Mouse (Mus musculus) forebrain, embryonic 12.5 days (tissue): ENCODE results near the gene Sipa1l3. TPM values are rescaled to one million over a fixed set of nuclear protein-coding genes. Genes with fewer than 3 reads are reported as not detected.

Source experiments
- ATAC-seq: fragments of 200-750 bp; cut with Nextera tagmentation; 2 replicates; pipeline ENCODE4 v1.8.0; 2017; ENCODE audit warnings: moderate TSS enrichment; ENCODE audit not compliant: low FRiP score
- H3K27ac ChIP-seq: fragments of 300-500 bp; sonication (generic); 2 replicates; pipeline ENCODE4 v1.5.1; 2016; ENCODE audit warnings: mild to moderate bottlenecking
- H3K27me3 ChIP-seq: fragments of 300-500 bp; sonication (generic); 2 replicates; pipeline ENCODE4 v1.6.1; 2016; ENCODE audit warnings: mild to moderate bottlenecking
- H3K36me3 ChIP-seq: fragments of 300-500 bp; sonication (generic); replicated peaks from 2 replicates; pipeline ENCODE4 v1.6.1; 2016; ENCODE audit warnings: mild to moderate bottlenecking
- H3K4me1 ChIP-seq: fragments of 300-500 bp; sonication (generic); 2 replicates; pipeline ENCODE4 v1.6.1; 2016
- H3K4me2 ChIP-seq: fragments of 300-500 bp; sonication (generic); 2 replicates; pipeline ENCODE4 v1.6.1; 2016; ENCODE audit warnings: mild to moderate bottlenecking, moderate library complexity
- H3K4me3 ChIP-seq: fragments of 300-500 bp; sonication (generic); replicated peaks from 2 replicates; pipeline ENCODE4 v1.5.1; 2016; ENCODE audit warnings: mild to moderate bottlenecking
- H3K9ac ChIP-seq: fragments of 300-500 bp; sonication (generic); 2 replicates; pipeline ENCODE4 v1.6.1; 2016; ENCODE audit warnings: mild to moderate bottlenecking
- H3K9me3 ChIP-seq: fragments of 300-500 bp; sonication (generic); 2 replicates; pipeline ENCODE4 v1.6.1; 2016
- WGBS: fragments of 180-500 bp; shearing (Covaris S2); methylation state at CpG from one replicate; pipeline ENCODE4 v1.1.7; 2016; 5-methylcytosine and 5-hydroxymethylcytosine counted together
- polyA plus RNA-seq: library from polyadenylated mRNA; unstranded; fragments of >200 nt; fragmentation: Nextera tagmentation; extraction: Ambion mirVana; gene quantifications from 2 replicates; pipeline ENCODE4 v1.2.1, GENCODE M21; 2016

Sipa1l3 gene
- polyA plus RNA-seq, 1 experiment from 2014 or later, result 12.3 TPM

DNA sequence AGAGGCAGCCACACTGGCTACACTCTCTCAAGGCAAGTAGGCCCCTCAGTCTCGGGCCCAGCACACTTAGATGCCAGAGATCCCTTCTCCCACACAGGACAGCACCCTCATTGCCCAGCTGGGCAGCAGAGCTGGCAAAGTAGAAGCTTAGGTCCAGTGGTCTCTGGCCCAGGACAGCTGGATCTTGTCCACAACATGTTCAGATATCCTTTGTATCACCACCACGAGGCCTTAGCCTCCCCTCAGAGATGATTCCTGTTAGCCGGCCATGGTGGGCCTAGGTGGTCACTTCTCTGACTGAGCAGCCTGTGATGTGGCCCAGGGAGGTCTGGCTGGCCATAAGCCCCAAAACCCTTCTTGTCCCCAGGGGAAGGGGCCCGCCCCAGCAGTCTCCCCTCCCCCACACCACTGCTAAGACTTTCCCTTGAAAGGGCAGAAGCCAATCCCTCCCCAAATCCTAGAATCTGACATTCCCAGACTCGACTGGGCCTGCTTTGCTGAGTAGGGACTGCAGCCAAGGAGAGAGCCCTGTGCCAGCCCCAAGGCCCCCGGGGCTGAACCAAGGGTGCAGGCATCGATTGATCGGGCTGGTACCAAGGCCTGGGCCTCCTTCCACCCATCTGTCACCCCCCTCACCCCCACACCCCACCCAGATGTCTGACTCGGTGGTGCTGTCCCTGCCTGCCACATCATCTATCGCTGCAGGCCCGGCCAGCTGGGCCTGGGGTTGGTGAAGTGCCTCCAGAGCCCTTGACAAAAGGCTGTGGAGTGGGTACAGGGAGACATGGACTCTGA is 227.6 kb downstream of the Sipa1l3 start:
- Histone ChIP-seq H3K9me3 (no peaks in the 10 kb centered on the region), H3K4me3 (no peak overlapping the region), H3K27ac (peak overlapping the region; percentile 83), H3K9ac (peak overlapping the region; percentile 14; the same call in 1 of the 2 replicates), H3K4me2 (peak overlapping the region; percentile 1; the same call in 1 of the 2 replicates), H3K4me1 (peaks cover 53% of the 10 kb centered on the region), H3K27me3 (peaks cover 31% of the 10 kb centered on the region), H3K36me3 (no peaks in the 10 kb centered on the region)
- ATAC-seq, result no peak
- 38% methylated on average over 11 of the region's 11 CpGs for WGBS

- peaks cover 36% of the 10 kb centered on the region for H3K27me3 ChIP-seq
- WGBS, result 89% methylated on average over 6 of the region's 6 CpGs
- no peak overlapping the region for H3K9ac ChIP-seq
- ATAC-seq, result no peak
- no peaks in the 10 kb centered on the region for H3K36me3 ChIP-seq
- H3K4me2 ChIP-seq, result peak overlapping the region; percentile 92
- H3K4me3 ChIP-seq, result peak overlapping the region; percentile 55; the same call in 1 of the 2 replicates
- no peaks in the 10 kb centered on the region for H3K9me3 ChIP-seq
- H3K27ac ChIP-seq, result 0 out of 2 replicates have a peak overlapping the region, but pooled peaks have one; percentile 36
- peaks cover 53% of the 10 kb centered on the region for H3K4me1 ChIP-seq
These were observed 228.6 kb downstream of the Sipa1l3 start for GRCm38 (mm10) chr7:29289856-29290255.

DNA sequence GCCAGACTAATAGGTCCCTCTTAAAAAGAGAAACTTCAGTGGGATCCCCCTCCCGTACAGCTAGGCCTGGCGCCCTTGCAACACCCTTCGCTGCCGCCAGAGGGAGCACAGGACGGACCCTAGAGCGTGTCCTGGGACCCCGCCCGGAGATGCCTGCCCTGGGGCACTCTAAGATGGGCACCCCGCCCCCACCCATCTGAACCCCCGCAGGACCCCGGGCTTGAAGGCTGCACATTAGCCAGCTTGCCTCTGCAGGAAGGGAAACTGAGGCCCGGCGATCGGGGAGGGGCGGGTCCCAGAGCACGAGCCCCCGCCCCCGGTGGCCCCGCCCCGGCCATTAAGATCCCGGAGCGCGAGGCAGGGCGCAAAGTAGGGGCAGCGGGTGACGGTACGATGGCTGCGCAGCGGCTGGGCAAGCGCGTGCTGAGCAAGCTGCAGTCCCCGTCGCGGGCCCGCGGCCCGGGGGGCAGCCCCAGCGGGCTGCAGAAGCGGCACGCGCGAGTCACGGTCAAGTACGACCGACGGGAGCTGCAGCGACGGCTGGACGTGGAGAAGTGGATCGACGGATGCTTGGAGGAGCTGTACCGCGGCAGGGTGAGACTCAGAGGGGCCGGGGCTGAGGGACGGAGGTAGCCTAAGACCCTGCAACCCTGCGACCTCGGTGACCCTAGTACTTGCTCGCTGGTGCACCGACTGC is 229.4 kb downstream of the Sipa1l3 start, which contains the start of gene Ppp1r14a:
TSS of gene Ppp1r14a (plus strand) at position 367 of the 697 bp plus-strand sequence.
- Histone ChIP-seq H3K4me1 (peaks cover 49% of the 10 kb centered on the region), H3K36me3 (no peaks in the 10 kb centered on the region), H3K9ac (peak within 1 kb of the TSS; percentile 65), H3K27me3 (peaks cover 43% of the 10 kb centered on the region), H3K4me2 (peak within 1 kb of the TSS; percentile 92), H3K27ac (peak within 1 kb of the TSS; percentile 60; the same call in 1 of the 2 replicates), H3K4me3 (peak within 1 kb of the TSS; percentile 55), H3K9me3 (no peaks in the 10 kb centered on the region)
- ATAC-seq, result peak; percentile 60
- 1% methylated on average over 59 of the region's 59 CpGs for WGBS

- no peaks in the 10 kb centered on the region for H3K36me3 ChIP-seq
- H3K27me3 ChIP-seq, result peaks cover 46% of the 10 kb centered on the region
- no peak overlapping the region for H3K9ac ChIP-seq
- 87% methylated on average over 2 of the region's 2 CpGs for WGBS
- H3K27ac ChIP-seq, result no peak overlapping the region
- no peak for ATAC-seq
- H3K4me1 ChIP-seq, result peaks cover 39% of the 10 kb centered on the region
- H3K9me3 ChIP-seq, result no peaks in the 10 kb centered on the region
- no peak overlapping the region for H3K4me3 ChIP-seq
- no peak overlapping the region for H3K4me2 ChIP-seq
These were observed 230.4 kb downstream of the Sipa1l3 start for GRCm38 (mm10) chr7:29288079-29288478.

GRCm38 (mm10) chr7:29287481-29287880 is 231.0 kb downstream of the Sipa1l3 start:
- WGBS, result 89% methylated on average over 7 of the region's 7 CpGs
- Histone ChIP-seq H3K9me3 (no peaks in the 10 kb centered on the region), H3K4me2 (no peak overlapping the region), H3K9ac (no peak overlapping the region), H3K36me3 (no peaks in the 10 kb centered on the region), H3K27me3 (peaks cover 52% of the 10 kb centered on the region), H3K4me3 (no peak overlapping the region), H3K27ac (no peak overlapping the region), H3K4me1 (peaks cover 33% of the 10 kb centered on the region)
- ATAC-seq, result no peak

- Histone ChIP-seq H3K9me3 (no peaks in the 10 kb centered on the region), H3K4me1 (peaks cover 25% of the 10 kb centered on the region), H3K9ac (no peak overlapping the region), H3K27me3 (peaks cover 69% of the 10 kb centered on the region), H3K4me2 (no peak overlapping the region), H3K4me3 (no peak overlapping the region), H3K36me3 (no peaks in the 10 kb centered on the region), H3K27ac (no peak overlapping the region)
- no peak for ATAC-seq
- WGBS, result 95% methylated on average over 6 of the region's 6 CpGs
These were observed 233.9 kb downstream of the Sipa1l3 start for GRCm38 (mm10) chr7:29284523-29284922.

DNA sequence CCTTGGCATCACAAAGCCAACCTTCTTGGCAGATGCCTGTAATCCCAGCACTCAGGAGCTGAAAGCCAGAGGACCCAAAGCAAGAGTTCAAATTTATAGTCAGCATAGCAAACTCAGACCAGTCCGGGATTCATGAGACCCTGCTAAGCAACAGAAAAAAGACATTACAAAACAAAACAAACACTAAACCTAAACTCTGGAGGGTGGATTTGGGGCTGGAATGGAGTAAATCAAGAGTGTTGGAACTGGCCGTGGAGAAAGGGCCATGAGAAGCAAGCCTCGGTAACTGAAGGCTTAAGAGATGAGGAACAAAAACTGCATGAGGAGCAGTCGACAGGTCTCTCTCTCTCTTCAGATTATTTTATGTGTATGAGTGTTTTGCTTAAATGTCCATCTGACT is 234.6 kb downstream of the Sipa1l3 start:
- ATAC-seq, result no peak
- no peak overlapping the region for H3K4me3 ChIP-seq
- H3K27ac ChIP-seq, result no peak overlapping the region
- H3K36me3 ChIP-seq, result no peaks in the 10 kb centered on the region
- no peak overlapping the region for H3K4me2 ChIP-seq
- 87% methylated on average over 4 of the region's 4 CpGs for WGBS
- peaks cover 19% of the 10 kb centered on the region for H3K4me1 ChIP-seq
- H3K9me3 ChIP-seq, result no peaks in the 10 kb centered on the region
- H3K9ac ChIP-seq, result no peak overlapping the region
- peaks cover 64% of the 10 kb centered on the region for H3K27me3 ChIP-seq

GRCm38 (mm10) chr7:29282074-29282554 is 236.3 kb downstream of the Sipa1l3 start:
- Histone ChIP-seq H3K27me3 (peaks cover 54% of the 10 kb centered on the region), H3K9me3 (no peaks in the 10 kb centered on the region), H3K9ac (peak overlapping the region; percentile 70), H3K27ac (no peak overlapping the region), H3K4me2 (peak overlapping the region; percentile 99), H3K36me3 (no peaks in the 10 kb centered on the region), H3K4me3 (peak overlapping the region; percentile 59), H3K4me1 (peaks cover 15% of the 10 kb centered on the region)
- no peak for ATAC-seq
- WGBS, result 10% methylated on average over 21 of the region's 21 CpGs

- no peaks in the 10 kb centered on the region for H3K36me3 ChIP-seq
- peak within 1 kb of the TSS; percentile 70 for H3K9ac ChIP-seq
- peak; percentile 61 for ATAC-seq
- under 1% methylated on average over 80 of the region's 80 CpGs for WGBS
- H3K27ac ChIP-seq, result no peak within 1 kb of the TSS
- H3K4me2 ChIP-seq, result peak within 1 kb of the TSS; percentile 99
- H3K9me3 ChIP-seq, result no peaks in the 10 kb centered on the region
- H3K4me3 ChIP-seq, result peak within 1 kb of the TSS; percentile 59
- peaks cover 15% of the 10 kb centered on the region for H3K4me1 ChIP-seq
- H3K27me3 ChIP-seq, result peaks cover 52% of the 10 kb centered on the region
These were observed 237.0 kb downstream of the Sipa1l3 start, which contains the start of gene Spint2 for GRCm38 (mm10) chr7:29281201-29282073. Gene Spint2 (minus strand): TSS chr7:29281912.

- ATAC-seq, result no peak
- Histone ChIP-seq H3K9ac (peak overlapping the region; percentile 70; the same call in 1 of the 2 replicates), H3K27me3 (peaks cover 52% of the 10 kb centered on the region), H3K4me2 (peak overlapping the region; percentile 99), H3K4me1 (peaks cover 15% of the 10 kb centered on the region), H3K36me3 (no peaks in the 10 kb centered on the region), H3K27ac (no peak overlapping the region), H3K9me3 (no peaks in the 10 kb centered on the region), H3K4me3 (peak overlapping the region; percentile 59)
- 6% methylated on average over 13 of the region's 13 CpGs for WGBS
These were observed 237.6 kb downstream of the Sipa1l3 start for GRCm38 (mm10) chr7:29280801-29281200.

DNA sequence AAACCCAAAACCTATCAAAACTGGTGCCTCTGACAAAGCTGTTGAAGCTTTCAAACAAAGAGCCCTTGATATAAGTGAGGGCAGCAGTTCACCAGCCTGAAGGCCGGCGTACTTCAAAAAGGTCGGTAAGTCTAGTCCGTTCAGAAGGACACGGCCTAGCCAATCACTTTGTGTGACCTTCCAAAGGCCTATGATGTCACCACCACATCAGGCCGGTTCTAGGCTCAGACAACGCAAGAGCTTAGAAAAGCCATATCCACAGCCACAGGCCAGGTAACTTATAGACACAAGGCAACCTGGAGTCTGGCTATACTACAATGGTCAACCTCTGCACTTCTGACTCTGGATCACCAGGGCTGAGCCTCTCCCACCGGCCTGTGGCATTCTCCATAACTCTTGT is 238.5 kb downstream of the Sipa1l3 start:
- no peak overlapping the region for H3K4me3 ChIP-seq
- peaks cover 15% of the 10 kb centered on the region for H3K4me1 ChIP-seq
- ATAC-seq, result no peak
- H3K36me3 ChIP-seq, result no peaks in the 10 kb centered on the region
- 90% methylated on average over 8 of the region's 8 CpGs for WGBS
- peaks cover 48% of the 10 kb centered on the region for H3K27me3 ChIP-seq
- no peaks in the 10 kb centered on the region for H3K9me3 ChIP-seq
- H3K4me2 ChIP-seq, result no peak overlapping the region
- H3K9ac ChIP-seq, result no peak overlapping the region
- H3K27ac ChIP-seq, result no peak overlapping the region
